Mouse (Mus musculus) left cerebral cortex, adult 2 months (tissue): ENCODE results near the gene Egfl7. TPM values are rescaled to one million over a fixed set of nuclear protein-coding genes. Genes with fewer than 3 reads are reported as not detected.
A peak's percentile ranks its signal among the peaks of the same experiment; 100 is the strongest.

Experiments
- DNase-seq, 2 experiments: peaks; one replicate each; pipeline ENCODE4 v3.0.0; 2021 to 2022; ENCODE audit warnings: low spot score in 2 of 2, mixed read lengths in 1 of 2; ENCODE audit errors: extremely low spot score in 1 of 2
- H3K27ac ChIP-seq: fragments of 200-600 bp; 2 replicates; pipeline ENCODE4 v1.8.1; 2022
- H3K4me3 ChIP-seq: fragments of 200-600 bp; 2 replicates; pipeline ENCODE4 v1.8.1; 2022
- CTCF ChIP-seq: fragments of 200-600 bp; IDR thresholded peaks from 2 replicates; pipeline ENCODE4 v1.8.1; 2022; ENCODE audit warnings: antibody characterized with exemption, mild to moderate bottlenecking, moderate library complexity
- intact Hi-C: fragments of 180-260 bp; cut with DNase I; formaldehyde crosslinking; loops from one replicate; pipeline ENCODE4 v1.15.1; 2025
- total RNA-seq, 2 experiments: library from RNA; stranded (reverse); gene quantifications; 2 replicates each; pipeline ENCODE4 v1.2.3; 2021

Egfl7 gene
- total RNA-seq, 2 experiments from 2014 or later: 62.4 to 67.4 TPM

- intact Hi-C loops: no loop called here
Observed at GRCm38 (mm10) chr2:26626081-26626480, 46.3 kb downstream of the Egfl7 start.

GRCm38 (mm10) chr2:26627921-26628739 is 48.3 kb downstream of the Egfl7 start, which contains the start of gene Fam69b:
TSS of gene Fam69b (plus strand) at chr2:26628457.
- no peak for TF ChIP-seq CTCF
- Histone ChIP-seq H3K4me3 (peak within 1 kb of the TSS; percentile 88), H3K27ac (peak within 1 kb of the TSS; percentile 92)
- peak; percentile 88 to 89 for DNase-seq
- intact Hi-C loops: no loop called here

More at GRCm38 (mm10) chr2:26626081-26626480, 46.3 kb downstream of the Egfl7 start:
- DNase-seq: no peak
- Histone ChIP-seq H3K27ac (no peak overlapping the region), H3K4me3 (no peak overlapping the region)
- TF ChIP-seq CTCF: no peak

GRCm38 (mm10) chr2:26628792-26629437 is 49.1 kb downstream of the Egfl7 start:
- Histone ChIP-seq H3K27ac (peak overlapping the region; percentile 92), H3K4me3 (peak overlapping the region; percentile 88)
- intact Hi-C loops: no loop called here
- DNase-seq: peak in 1 of 2 experiments; percentile 25
- no peak for TF ChIP-seq CTCF

- DNase-seq: no peak
- Histone ChIP-seq H3K4me3 (no peak overlapping the region), H3K27ac (peak overlapping the region; percentile 7; the same call in 1 of the 2 replicates)
- no peak for TF ChIP-seq CTCF
- intact Hi-C loops: no loop called here
Observed at GRCm38 (mm10) chr2:26632541-26633395, 53.0 kb downstream of the Egfl7 start.

GRCm38 (mm10) chr2:26633953-26634530 is 54.2 kb downstream of the Egfl7 start:
- no peak overlapping the region for H3K4me3 ChIP-seq
- no peak overlapping the region for H3K27ac ChIP-seq
- no peak for DNase-seq
- no peak for TF ChIP-seq CTCF
- intact Hi-C loops: no loop called here

- Histone ChIP-seq H3K4me3 (no peak overlapping the region), H3K27ac (no peak overlapping the region)
- TF ChIP-seq CTCF: no peak
- DNase-seq: no peak
- intact Hi-C loops: loop anchor here (5.0 kb wide), 1 partner anchor 188 kb away; the partner anchor contains the start of gene Sec16a
Observed at GRCm38 (mm10) chr2:26634629-26635488, 55.0 kb downstream of the Egfl7 start.

GRCm38 (mm10) chr2:26635489-26636324 is 55.9 kb downstream of the Egfl7 start:
- no peak for TF ChIP-seq CTCF
- Histone ChIP-seq H3K27ac (no peak overlapping the region), H3K4me3 (no peak overlapping the region)
- no peak for DNase-seq
- intact Hi-C loops: loop anchor here (5.0 kb wide), 1 partner anchor 188 kb away; the partner anchor contains the start of gene Sec16a

- Histone ChIP-seq H3K27ac (no peak overlapping the region), H3K4me3 (no peak overlapping the region)
- TF ChIP-seq CTCF: no peak
- DNase-seq: no peak
- intact Hi-C loops: loop anchor here (5.0 kb wide), 1 partner anchor 189 kb away; the partner anchor contains the start of gene Sec16a
Observed at GRCm38 (mm10) chr2:26636325-26636635, 56.5 kb downstream of the Egfl7 start.

GRCm38 (mm10) chr2:26637316-26637932 is 57.6 kb downstream of the Egfl7 start:
- Histone ChIP-seq H3K27ac (no peak overlapping the region), H3K4me3 (no peak overlapping the region)
- TF ChIP-seq CTCF: no peak
- intact Hi-C loops: loop anchor here (5.0 kb wide), 1 partner anchor 190 kb away; the partner anchor contains the start of gene Sec16a
- no peak for DNase-seq
